Mouse (Mus musculus): ENCODE measurements around the gene Cyfip2. TPM values are rescaled to one million over a fixed set of nuclear protein-coding genes. Genes with fewer than 3 reads are reported as not detected.

Cyfip2 gene
- 47.1 and 47.7 TPM in 2 replicates for total RNA-seq (2021)
- long read RNA-seq, experiment 1, full-length matches to known transcripts: 4 of 17 reads
- long read RNA-seq, experiment 1, partial matches to known transcripts: 7 of 17 reads
- long read RNA-seq, experiment 1, other reads (novel, unspliced or antisense): 6 of 17 reads
- long read RNA-seq, experiment 2, full-length matches to known transcripts: 1 of 14 reads
- long read RNA-seq, experiment 2, partial matches to known transcripts: 7 of 14 reads
- long read RNA-seq, experiment 2, other reads (novel, unspliced or antisense): 6 of 14 reads

DNA sequence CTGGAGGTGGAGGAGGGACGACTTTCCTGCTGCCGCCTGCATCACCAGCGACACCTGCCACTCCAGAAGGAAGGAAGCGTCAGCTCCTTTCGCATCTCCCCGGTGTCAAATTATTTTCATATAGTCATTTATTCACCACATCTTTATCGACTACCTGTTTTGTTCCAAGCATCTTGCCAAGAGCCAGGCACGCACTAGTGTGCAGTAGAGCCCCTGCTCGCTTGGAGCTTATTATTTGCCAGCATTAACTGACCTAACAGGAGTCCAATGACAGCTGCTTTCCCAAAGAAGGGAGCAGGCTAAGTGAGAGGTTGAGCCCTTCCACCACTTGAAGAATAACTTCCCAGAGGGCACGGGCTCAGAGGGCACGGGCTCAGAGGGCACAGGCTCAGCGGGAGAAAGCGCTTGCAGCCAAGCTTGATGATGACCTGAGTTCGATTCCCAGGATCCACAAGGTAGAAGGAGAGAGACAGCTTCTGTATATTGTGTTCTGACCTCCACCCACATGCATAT, at the start of gene Cyfip2:
Gene Cyfip2, minus strand, starts transcription at position 337 of the 513 bp plus-strand sequence.
- no peak for DNase-seq

DNA sequence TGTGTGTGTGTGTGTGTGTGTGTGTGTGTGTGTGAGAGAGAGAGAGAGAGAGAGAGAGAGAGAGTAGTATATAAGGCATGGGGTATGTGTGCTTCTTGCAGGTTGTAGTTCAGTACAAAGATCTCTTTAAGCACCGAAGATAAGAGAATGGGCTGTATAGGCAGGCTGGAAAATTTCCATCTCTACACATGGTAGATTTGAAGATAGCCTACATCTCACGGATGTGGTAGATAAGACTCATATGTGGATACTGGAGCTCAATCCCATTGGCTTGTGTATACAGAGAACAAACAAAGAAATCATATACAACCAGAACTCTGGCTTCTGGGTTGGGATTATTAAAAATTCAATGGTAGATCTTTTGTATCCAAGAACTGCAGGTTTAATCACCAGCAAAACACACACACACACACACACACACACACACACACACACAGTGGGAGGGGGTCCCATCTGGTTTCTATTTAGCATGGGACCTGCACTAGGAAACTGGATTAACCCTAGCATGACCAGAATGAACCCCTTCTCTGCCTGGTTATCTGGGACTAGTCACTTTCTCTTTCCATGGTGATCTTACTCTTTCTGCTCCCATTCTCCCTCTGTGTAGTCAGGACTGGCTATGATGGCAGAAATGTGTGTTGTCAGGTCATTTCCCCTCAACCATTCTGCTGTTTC, 48.5 kb upstream of the Cyfip2 start:
- DNase-seq: no peak

DNA sequence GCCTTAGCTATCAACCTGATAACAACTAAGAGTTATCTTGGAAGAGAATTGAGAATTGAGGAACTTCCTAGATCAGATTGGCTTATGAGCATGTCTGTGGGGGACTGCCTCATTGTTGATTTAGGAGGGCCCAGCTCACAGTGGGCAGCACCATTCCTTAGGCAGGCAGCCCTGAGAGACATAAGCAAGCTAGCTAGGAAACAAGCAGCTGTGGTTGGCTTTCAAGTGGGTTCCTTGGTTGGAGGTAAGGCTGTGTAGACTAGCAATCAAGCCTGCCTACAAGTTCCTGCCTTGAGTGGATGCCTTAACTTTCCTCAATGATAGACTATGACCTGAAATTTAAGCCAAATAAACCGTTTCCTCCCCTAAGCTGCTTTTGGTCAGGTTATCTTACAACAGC, 45.7 kb upstream of the Cyfip2 start:
- DNase-seq: no peak

DNA sequence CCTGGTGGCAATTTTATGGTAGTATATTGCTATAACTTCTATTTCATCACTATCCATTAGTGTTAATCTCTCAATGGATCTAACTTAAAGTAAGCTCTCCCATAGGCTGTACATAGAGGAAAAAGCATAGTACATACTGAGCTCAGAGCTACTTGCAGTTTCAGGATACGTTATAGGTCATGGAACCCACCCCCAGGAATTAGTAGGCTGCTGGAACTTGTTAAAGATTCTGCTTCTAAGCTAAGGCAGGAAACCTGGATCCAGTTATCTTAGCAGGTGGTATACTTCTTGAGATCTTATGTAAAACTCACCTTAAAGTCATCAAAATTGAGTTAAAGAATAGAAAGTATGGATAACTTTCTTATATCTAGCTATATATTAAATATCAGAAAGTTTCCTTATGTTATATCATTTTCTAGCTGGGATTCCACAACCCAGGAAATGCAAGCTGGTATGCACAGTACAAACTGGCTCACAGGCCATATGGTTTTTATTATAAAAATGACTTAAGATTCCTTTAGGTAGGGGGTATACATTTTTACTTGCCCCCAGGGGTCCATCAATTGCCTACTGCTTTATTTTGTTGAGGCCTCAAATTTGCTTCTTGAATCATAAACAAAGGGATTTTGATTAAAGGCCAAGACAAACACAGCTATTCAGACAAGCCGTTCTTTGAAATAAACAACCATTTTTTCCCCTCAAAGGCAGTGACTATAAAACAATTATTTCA, 37.2 kb upstream of the Cyfip2 start:
- DNase-seq: no peak

DNA sequence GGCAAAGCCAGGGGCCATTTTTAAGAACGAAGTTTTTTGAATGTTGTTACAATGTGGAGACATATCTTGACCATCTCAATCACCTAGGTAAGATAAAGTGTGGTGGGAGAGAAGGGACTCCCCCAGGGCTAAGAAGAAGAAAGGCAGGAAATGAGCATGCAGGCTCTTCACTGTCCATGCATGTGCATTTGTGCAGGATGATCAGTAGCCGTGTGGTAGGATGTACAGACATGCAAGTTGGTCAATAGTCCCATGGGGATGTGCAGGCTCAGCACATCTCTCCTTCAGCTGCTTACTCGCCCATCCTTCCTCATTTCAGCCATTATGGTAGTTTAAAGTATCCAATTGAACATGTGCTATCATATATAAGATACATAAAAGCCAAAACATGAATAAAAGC, 35.8 kb upstream of the Cyfip2 start:
- DNase-seq: no peak

DNA sequence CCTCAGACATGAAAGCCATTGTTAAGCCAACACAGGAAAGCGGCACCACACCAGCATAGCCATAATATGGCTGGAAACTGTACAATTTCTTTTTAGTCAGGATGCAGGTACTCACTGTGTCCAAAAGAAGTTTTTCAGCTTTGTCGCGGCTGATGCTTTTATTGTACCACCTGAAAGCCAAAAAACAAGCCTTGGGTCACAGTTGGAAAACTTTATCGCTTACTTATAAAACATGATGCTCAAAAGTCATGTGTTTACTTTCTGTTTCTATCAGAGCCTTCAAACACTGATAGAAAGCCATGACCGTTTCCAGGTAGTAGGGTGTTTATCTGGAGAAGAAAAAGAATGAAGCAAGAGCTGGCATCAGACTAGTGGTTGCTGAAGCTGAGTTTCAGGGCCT, 35.1 kb upstream of the Cyfip2 start:
- DNase-seq: no peak

DNA sequence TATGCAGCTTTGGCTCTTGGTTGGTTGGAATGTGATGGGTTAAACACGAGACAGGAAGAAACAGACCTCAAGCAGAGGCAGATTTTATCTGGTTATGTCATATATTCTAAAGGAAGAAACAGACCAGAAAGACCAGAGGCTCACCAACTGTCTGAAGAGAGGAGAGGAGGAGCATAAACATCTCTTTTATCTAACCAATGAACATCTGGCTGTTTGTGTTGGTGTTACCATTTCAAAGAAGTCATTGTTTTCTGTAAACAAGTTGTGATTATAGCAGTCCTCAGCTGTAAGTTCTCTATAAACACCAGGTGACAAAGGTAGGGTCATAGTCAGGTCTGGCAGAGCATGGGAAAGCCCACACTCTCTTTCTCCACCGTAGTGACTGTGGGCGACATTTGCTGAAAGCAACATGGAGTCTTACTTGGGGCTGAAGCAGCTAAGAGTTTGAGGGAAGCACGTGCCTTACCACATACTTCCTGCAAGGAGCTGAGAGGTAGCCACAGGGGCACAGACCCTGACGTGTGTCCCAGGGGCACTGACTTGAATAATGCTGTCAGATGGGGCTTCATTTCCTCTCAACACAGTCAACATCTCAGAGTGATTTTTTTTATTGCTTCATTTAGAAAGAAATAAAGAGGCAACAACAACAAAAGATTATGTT, 31.4 kb upstream of the Cyfip2 start:
- DNase-seq: no peak

DNA sequence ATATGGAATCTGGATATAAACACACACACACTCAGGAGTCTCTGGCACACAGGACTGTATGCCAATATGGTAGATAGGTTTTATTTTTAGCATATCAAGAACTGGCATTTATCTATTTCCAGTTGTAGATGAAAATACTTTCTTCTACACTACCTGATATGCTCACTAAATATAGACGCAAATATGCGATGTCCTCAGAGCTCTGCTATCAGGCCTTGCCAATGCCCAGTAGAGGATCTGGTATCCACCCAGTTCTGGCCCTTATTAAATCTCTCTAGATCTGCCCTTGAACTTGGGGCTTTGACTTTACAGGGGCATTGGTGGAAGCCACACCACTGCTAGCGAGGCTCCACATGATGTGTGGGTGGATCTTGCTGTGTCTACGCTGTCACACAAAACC, 29.3 kb upstream of the Cyfip2 start:
- no peak for DNase-seq

DNA sequence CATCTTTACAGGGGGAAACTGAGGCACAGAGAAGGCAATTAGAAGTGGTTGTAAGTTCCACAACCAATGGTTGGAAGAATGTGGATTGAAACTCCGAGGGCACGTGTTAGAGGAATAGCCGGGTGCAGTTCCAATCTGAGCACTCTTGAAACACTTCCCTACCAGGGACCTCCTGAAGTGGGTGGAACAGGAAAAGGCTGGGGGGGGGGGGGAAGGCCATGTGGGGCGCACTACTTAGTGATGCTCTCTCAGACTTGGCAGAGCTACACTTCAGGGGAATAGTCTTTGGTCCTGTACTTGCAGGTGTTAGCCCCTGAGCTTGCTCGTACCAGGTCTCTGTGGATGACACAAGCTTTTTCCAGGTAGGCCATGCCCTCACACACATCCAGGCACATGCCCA, 23.4 kb upstream of the Cyfip2 start:
- no peak for DNase-seq

DNA sequence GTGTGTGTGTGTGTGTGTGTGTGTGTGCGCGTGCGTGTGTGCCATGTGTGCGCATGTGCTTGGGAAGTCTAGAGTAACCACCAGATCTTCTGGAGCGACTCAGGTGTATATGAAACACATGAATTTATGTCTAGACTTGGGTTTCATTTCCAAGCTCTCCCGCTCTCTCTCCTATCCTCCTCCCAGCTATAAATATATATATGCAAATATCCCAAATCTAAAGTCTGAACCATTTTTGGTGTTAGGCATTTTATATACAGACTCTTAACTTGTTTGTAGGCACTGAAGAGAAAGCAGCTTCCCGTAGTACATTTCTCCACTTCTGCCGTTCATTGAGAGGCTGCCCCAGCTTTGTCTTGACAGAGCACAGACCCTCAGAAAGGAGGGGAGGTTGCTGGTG, 19.6 kb upstream of the Cyfip2 start:
- no peak for DNase-seq

DNA sequence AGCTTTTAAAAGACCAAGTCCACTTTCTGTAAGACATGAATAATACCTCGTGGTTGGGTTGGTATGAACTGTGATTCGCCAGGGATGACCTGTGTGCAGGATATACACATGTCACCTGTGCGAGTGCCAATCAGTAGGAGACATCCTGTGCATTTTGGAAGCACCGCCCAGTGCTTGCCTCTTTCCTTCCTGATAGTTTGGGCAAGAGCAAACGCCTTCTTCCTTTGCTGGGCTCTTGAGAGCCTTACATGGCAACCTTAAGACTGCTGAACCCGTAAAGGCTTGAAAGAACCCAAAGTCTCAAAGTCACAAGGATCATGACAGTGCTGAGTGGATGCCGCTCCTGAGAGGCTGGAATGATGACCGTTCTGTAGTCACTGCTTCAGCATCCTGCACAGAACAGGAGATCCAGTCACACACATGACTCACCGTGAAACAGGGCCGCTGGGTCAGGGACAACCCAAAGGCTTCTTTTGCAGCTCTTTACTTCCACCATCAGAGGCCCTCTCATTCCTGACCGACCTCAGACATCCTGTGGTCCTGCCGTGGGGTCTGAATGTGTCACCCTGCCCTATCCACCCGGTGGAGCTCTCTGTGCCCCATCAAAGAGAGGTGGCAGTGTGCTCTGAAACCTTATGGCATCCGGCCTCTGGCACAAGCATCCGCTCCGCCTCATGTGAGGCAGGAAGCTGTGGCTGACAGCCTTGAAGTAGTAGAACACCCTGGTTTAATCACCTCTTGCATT, 13.8 kb upstream of the Cyfip2 start:
- DNase-seq: peak; percentile 60

DNA sequence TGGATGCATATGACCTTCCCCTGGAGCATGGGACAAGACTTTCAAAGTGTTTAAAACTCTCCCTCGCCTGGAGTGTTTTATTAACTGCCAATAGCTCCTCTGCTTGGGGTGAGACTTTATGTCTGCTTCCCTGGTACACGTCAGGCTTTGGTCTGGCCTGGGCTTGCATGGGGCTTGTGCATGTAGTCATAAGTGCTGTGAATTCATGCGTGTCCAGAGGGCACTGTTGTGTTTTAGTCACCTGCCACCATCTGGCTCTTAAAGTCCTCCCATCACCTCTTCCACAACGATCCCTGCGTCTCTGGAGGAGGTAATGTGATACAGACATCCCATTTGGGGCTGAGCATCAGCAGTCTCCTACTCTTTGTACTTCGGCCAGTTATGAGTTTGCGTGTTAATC, 8.9 kb upstream of the Cyfip2 start:
- DNase-seq: no peak

DNA sequence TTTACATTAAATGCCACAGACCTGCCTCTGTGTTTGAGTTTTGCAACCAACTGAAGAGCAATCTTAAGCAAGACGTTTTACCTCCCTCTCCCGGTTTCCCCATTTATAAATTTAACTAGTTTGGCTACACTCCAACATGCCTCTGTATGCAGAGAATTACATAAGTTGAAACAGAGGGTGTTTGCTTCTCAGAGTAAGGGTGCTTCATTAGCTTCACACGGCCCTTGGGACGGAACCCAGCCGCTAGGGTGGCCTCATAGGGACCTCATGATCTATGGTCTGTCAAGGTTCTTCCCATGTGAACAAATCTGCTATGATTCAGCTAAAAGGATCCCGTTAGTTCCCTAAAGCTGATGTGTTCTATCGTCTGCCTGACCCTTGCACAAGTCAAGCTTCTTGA, 1.9 kb upstream of the Cyfip2 start:
- DNase-seq: no peak

DNA sequence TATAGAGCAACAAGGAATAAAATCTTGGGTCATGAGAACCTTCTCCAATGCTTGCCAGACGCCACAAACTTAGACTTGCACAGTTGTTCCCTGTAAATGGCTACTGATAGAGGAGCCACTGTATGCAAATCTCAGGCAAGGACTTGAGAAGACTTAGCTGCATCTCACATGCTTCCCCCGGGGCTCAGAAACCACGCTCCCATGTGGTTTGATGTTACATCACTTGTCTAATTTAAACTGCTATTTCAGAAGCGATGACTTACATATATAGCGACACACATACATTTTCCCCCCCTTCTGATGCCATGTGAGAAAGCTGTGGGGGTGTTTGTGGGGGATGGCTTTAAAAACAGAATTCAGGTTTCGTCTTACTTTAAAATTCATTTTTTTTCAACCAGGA, 1.2 kb upstream of the Cyfip2 start:
- no peak for DNase-seq

DNA sequence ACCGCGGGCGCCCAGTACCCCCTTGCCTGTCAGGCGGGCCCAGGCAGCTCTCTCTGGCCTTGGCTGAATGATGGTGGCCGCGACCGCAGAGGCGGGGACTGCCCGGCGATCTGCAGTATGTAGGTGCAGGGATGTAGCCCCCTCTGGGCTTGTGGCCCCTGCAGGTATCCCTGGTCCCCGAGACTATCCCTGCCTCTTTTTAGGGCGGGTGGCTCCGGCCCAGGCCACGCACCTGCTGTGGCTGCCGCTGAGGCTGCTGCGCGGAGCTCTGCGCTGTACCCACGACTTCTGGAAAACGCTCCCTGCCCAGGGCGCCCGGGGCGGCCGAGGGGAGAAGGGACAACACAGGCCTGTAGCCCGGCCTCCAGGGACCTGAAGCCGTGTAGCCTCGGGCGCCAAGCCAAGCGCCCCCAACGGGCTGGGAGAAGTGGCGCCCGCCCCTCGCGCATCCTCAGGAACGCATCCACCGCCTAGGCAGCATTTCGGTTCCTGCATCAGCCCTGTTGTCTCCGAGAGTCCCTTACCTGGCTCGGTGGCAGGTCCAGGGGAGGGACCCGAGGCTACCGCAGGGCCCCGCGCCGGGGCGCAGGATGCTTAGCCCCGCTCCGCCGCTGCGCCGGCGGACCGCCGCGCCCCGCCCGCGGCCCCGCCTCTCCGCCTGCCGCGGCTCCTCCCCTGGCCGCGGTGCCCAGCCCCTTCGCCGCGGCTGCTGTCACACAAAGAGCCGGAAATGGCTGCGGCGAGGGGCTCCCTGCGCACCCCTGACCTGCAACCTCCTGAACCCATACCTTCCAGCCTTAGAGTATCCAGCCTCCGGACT, 746 bp downstream of the Cyfip2 start:
- DNase-seq: peak; percentile 70

DNA sequence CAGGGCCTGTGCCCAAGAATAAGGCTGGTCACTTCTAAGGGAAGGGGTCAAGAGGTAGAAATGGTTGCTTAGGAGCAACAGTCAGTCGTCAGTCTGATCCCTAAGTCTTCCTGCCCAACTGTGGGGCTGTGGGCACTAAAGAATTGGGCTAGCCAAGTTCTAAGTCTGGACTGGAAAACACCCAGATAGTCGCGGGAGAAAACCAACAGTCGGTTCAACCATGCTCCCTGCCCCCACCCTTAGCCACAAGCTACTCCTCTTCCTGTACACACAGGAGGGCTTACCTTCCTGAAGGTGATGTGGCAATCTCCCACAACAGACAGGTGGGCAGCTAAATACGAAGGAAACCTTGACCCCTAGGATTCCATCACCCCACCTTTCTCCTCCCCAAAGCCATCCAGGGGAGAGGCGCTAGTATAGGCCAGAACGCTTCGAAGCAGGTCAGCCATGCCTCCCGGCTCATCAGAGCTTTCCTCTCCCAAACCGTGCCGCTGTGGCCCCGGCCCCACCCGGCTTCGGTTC, 1.4 kb downstream of the Cyfip2 start:
- DNase-seq: peak; percentile 45

DNA sequence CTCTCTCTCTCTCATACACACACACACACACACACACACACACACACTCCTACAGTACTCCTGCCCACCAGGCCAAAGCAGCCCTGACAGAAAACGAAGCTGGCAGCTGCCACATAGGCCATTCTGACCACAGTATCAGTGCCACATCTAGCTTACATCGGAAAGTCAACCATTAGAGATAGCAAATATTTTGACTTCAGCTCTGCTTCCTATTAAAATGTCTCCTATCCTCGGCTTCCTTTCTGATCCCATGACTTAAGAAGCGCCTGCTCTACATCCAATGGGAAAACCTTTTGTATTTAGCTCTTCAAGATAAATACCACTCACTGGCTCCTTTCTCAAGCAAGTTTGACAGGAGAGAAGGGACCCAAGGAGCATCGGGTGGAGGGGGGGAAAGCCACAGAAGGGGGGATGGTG, 2.0 kb downstream of the Cyfip2 start:
- DNase-seq: no peak

DNA sequence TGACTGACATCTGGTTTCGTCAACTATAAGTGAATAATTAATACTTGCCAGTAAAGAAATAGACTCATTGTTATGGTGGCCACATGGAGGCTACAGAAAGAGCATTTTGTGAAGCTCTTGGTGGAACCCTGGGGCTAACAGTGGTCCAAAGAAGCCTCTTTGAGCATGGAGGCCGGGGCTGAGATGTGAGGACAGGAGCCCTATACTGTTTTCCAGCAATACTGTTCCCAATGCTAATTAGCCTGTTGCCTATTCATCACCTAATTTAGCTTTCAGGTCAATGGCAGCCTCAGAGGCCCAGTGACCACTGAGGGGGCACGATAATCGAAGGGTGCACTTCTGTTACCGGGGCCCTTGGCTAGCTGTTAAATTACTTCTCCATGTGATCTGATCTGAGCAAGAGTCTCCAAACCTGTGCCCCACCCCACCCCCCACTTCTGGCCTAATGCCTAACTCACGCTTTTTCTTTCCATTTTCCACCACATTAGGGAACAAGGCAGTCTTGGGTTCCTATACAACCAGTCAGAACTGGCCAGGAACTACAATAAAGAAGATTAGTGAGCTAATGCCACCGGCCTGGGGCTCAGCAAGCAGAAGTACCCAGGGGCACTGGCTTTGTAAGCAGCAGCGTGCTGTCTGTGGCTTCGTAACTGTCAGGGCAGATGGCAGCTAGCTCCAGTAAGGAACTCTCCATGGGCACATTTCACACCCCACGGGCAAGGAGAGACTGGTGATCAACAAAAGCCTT, 2.7 kb downstream of the Cyfip2 start:
- no peak for DNase-seq

DNA sequence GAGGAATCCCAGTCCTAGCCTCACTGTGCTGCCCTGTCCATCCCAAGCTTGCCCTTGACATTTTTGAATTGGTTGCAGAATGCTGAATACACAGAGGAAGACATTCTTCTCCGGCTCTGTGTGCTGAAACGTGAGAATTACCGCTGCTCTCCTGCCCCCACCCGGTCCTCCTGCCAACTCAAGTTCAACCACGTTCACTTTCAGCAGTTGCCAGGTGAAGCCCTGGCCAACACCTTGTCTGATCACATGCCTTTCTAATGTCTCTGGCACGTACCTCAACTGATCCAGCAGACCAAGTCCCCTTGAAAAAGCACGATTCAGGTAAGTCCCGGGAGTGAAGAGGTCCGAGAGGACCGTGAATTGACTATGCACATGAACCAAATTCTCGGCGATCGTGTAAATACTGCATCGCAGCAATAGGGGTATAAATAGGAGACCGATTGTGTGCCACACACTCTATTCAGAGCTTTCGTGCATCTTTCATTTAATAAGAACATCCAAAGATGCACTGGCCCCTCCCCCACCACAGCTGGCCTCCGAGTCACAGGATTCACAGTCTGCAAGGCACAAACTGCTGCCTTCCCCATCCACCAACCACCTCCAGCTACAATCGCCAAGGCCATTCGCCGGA, 3.4 kb downstream of the Cyfip2 start:
- peak; percentile 46 for DNase-seq
